Mouse (Mus musculus) olfactory bulb, adult 2 months (tissue): ENCODE data around the gene Pcca.

ENCODE experiments used
- CTCF ChIP-seq: fragments of 200-500 bp; IDR thresholded peaks from 2 replicates; pipeline ENCODE4 v1.5.1; 2012; ENCODE audit warnings: low read depth, mild to moderate bottlenecking, low read length, moderate library complexity; ENCODE audit not compliant: insufficient read depth
- POLR2A ChIP-seq: fragments of 200-500 bp; IDR thresholded peaks from 2 replicates; pipeline ENCODE4 v1.6.1; 2012; ENCODE audit warnings: mild to moderate bottlenecking, low read depth, low read length, moderate library complexity; ENCODE audit not compliant: insufficient read depth

DNA sequence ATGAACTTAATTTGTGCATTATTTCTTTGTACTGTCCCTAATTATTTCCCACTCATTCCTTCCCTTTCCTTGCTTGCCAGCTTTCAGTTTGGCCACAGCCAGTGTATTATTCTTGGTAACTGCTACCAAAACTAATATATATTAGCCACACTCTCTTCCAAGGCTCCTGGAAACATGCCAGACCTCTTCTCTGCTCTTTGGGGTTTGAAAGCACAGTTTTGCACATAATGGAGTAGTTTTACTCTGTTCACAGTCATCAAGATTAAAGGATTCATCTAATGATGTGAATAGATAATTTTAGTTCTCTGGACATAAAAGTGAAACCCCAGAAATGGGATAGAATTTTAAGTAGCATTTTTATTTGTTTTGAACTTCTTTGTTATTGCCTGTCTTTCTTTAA lies 228.5 kb downstream of the Pcca start:
- TF ChIP-seq CTCF (no peak), POLR2A (no peak)
